Mouse (Mus musculus) cortical plate, adult 2 months (tissue): ENCODE results near the gene Dlg4.

ENCODE experiments used
- CTCF ChIP-seq: fragments of 200-500 bp; IDR thresholded peaks from 2 replicates; pipeline ENCODE4 v1.5.1; 2011; ENCODE audit warnings: mild to moderate bottlenecking, control low read depth, low read length; ENCODE audit not compliant: insufficient read depth; ENCODE audit errors: extremely low read depth
- POLR2A ChIP-seq: fragments of 200-500 bp; IDR thresholded peaks from 2 replicates; pipeline ENCODE4 v1.6.1; 2011; ENCODE audit warnings: mild to moderate bottlenecking, low read length, control low read depth; ENCODE audit not compliant: insufficient read depth; ENCODE audit errors: extremely low read depth

DNA sequence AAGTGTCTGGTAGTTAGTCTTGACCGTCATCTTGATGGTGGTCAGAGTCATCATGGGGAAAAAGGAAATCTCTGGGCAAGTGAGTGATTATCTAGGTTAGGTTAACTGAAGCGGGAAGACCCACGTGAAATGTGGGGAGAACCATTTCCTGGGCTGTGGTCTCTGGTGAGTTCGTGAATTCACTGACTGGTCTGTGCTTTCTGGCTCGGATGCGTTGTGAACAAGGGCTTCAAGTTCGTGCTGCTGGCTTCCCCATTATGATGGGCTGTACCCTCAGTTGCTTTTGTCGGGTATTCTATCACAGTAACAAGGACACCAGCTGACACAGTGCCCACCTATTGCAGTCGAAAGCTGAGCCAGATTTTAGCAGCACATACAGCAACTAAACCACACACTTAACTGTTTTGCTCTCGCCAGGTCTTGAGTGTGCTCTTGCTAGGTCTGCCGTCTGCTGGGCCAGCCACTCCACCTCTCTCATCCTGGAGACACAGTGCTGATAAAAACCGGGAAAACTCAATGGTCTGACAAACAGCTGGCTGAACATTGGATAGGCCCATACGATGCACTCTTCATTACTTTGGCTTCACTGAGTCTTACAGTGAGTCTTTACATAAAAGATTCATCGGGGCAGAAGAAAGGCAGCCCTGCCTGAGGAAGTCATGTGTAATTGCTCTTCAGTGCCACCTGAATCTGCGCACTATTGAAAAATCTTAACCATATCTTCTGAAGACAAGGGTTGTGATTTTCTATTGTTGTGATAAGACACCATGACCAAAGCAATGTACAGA is 64.3 kb downstream of the Dlg4 start:
- no peak for TF ChIP-seq CTCF
- TF ChIP-seq POLR2A = no peak
